Mouse (Mus musculus) layer of hippocampus, adult 8-10 months (tissue): ENCODE measurements around the gene Gal3st3. TPM values are rescaled to one million over a fixed set of nuclear protein-coding genes. Genes with fewer than 3 reads are reported as not detected.

Experiments
- DNase-seq, 2 experiments: peaks; one replicate each; pipeline ENCODE4 v3.0.0; 2022; ENCODE audit warnings: low spot score in 2 of 2
- total RNA-seq, 4 experiments: library from RNA; stranded (reverse); gene quantifications; 2 replicates each; pipeline ENCODE4 v1.2.4; 2022

Gene Gal3st3
- 10 to 100 TPM; 83.2 to 92.3 (median 86.9) TPM for total RNA-seq

DNA sequence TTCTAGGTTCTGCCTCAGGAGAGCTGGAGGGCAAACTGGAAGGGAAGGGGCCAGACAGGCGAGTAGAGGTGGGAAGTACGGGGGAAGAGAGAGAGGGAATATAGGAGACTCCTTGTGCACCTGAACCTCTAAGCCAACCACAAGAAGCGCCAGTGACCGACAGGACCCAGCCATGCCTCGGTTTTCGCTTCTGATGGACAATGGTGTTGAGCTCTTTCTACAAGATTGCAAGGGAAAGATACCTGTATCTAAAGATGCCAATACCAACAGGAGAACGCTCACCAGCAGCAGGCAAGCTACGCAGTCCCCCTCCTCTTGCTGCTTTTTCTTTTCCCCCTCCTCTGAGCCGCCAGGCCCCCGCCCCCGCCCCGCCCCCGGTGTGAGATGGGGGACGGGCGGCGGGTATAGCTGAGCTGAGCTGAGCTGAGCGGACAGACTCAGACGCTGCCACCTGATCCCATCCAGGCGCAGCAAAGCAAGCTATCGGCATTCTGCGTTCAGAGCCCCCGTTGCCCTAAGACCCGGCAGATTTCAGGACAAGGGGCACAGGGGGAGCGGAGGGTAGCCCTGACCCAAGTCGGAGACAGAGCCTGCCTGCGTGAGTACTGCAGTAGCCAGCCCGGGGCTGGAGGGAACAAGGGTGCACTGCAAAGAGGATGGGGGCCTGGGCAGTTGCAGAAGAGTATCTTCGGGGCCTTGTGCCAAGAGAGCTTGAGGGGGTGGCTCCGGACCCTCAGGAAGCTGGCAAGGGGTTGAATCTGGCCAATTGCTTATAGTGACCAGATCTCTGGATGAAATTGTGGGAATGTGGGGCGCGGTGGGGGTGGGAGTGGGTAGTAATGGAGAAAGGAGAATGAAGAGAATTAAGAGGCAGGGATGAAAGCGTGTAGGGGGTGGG lies at the start of gene Gal3st3:
Gene Gal3st3 (plus strand): TSS at position 429 of the 898 bp plus-strand sequence.
- peak in 1 of 2 experiments; percentile 52 for DNase-seq

- DNase-seq = no peak
Observed at GRCm38 (mm10) chr19:5257140-5257539, 41.0 kb upstream of the Gal3st3 start.

DNA sequence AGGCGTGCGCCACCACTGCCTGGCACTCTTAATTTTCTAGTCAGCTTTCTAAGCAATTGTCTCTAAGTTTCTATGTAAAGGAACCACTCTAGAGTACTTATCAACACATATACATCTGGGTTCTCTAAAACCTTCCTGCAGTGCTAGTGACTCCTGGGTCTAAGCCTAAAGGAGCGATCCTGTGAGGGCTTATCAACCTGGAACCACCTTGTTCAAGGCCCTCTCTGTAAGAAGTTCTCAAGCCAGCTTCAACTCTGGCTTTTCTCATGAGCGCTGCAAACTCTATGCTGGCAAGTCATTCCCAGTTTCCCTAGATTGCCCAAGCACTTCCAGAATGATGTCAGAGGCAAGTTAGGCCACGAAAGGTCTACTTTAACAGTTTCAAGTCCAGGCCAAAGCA lies 31.1 kb upstream of the Gal3st3 start:
- no peak for DNase-seq

GRCm38 (mm10) chr19:5268017-5268416 lies 30.1 kb upstream of the Gal3st3 start:
- DNase-seq = no peak

DNA sequence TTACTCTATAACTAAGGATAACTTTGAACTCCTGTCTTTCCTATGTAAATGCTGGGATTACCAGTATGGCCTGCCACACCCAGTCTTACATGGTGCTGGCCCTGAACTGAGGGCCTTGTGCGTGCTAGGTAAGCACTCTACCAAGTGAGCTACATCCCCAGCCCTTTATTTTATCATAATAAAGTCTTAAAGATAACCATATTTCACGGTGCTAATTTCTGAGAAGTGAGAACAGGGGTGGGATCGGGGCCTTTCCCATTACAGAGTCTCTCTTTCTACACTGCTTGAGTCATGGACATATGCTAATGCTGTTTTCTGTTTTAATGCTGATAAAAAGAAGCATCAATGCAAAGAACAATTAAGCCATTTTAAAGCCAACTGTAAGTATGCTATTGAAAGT lies 29.3 kb upstream of the Gal3st3 start:
- no peak for DNase-seq

DNA sequence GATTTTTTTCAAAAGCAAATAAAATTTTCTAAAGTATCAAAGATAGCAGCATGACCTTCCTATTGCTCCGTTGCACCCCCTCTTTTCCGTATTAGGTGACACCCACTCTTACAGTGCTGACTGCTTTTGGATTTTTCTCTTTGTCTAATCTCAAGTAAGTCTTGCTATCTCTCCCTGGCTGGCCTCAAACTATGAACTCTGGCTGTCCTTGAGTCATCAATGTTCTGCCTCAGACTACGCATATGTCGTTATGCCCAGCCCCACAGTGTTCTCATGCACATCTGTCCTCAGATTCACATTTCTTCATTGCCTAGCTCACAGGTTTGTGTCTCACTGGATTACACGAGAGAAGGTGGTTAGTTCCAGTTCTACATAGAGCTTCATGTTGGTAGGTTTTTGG lies 28.7 kb upstream of the Gal3st3 start:
- DNase-seq = no peak

DNA sequence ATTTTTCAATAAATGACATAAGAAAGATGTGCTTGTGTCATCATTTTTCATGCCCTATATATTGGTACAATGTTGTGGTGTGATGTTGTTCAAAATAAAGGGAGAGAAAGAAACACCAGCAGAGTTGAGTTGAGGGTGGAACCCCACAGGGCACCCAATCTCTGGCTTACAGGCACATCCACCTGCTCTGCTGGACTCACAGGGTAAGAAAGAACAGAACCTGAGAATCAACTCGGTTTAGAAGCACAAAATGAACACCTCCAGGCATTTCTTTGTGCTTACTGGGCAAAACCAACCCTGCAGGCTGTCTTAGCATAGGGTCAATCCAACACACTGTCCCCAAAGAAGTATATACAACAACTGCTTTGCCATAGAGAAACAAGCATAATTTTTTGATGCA lies 26.7 kb upstream of the Gal3st3 start:
- no peak for DNase-seq

DNA sequence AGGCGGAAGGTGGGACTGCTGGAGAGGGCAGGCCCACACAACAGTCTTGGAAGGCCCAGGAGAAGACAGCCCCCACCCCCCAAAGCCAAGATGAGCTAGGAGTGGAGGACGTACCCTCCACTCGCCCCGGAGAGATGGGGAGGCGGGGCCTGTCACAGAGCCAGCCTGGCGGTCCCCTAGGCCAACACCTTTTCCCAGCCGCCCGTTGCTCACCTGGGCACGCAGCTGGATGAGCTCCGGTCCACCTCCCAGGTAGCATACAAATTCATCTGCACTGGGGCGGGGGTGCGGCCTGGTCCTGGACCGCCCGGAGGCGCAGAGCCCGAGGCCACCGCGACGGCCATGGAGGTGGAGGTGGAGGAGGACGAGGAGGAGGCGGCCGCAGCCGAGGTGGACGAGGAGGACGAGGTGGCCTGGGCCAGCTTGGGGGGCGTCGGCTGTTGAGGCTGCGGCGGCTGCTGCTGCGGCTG lies 25.8 kb upstream of the Gal3st3 start:
- DNase-seq = no peak

DNA sequence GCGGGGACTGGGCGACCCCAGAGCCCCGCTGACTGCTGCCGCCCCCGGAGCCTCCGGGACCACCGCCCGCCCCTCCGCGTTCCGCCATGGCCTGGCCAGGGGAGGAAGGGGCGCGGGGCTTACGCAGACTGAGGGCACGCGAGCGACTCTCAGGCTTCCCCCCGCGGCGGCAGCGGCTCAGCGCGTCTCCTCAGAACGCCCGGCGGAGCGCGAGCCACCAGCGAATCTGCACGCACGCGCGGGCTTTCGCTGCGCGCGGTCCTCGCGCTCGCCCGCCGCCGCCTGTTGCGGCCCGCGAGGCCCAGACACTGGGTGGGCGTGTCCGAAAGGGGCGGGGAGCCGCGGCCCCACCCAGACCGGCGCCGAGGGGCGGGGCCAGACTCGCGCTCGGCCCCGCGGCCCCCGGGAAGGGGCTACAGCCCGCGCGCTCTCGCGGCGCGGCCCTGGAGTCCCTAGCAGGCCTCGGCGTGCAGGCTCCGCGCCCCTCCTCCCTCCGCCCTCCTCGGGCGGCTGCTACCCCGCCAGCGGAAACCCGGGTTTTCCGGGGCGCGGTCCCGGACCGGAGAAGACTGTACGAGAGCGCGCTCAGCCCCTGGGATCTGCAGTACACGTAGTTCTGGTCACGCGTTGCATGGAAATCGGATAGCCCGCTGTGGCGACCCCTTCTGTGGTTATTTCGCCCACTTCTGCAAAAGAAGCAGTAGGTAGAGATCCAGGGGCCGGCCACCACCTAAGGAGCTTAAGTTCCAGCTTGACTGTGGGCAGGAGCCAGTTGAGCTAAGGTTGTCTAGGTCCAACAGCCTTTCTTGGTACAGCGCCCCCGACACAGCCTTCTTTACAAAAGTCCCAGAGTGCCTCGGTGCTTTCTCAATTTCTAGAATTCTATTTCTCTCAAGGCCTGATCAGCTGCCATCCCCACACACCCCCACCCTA lies 25.1 kb upstream of the Gal3st3 start, which contains the start of gene Pacs1:
Gene Pacs1 (minus strand): TSS at position 319 of the 933 bp plus-strand sequence.
- DNase-seq = peak; percentile 58 to 84

DNA sequence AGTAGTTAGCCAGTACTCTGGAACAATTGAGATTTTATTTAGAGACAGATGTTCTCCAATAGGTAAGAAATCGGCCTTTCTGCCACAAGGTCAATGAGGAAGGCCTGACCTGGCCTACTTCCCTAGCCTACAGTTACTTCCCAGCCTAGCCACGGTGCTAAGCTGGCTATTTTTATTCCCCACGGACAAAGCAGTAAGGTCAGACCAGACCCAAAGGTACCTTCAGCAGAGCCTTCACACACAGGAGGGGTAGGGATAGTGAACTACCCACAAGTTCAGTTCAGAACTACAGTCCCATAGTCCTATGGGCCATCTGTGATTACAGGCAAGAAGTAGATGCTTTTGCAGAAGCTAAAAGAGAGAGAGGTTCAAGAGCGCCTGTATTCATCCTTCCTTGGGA lies 24.2 kb upstream of the Gal3st3 start:
- no peak for DNase-seq

DNA sequence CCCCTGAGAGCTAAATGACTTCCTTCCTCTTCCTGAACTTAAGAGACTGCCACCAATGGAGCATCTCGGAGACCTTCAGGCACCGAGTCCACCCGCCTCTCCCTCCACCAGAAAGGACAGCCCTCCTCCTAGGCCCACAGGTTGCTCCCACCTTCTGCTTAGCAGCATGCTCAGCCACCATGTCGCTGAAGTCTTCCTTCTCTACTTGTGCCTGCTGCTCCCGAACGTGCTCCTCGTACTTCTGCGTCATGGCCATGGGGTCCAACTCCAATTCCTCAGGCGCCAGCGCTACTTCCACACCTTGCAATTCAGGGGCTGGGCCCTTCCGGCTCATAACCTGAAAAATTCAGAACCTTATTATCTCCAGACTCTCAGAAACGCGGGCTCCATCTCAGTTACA lies 23.5 kb upstream of the Gal3st3 start:
- DNase-seq = no peak

GRCm38 (mm10) chr19:5275736-5276135 lies 22.4 kb upstream of the Gal3st3 start:
- no peak for DNase-seq

DNA sequence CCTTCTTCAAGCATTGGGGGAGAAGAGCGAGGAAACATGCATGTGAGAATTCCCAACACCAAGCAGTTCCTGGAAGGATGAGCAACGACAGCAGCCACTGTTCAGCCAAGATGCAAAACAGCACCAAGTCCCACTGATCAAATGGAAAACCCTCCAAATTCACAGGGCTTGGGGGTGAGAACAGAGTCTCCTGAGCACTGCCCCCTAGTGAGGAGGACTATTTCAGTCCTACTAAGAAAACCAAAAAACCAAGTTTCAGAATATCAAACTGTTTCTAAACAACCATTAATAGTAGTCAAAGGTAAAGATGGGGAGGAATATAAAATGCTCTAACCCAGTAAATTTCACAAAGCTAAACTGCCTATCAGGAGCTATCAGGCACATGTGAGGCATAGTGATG lies 21.6 kb upstream of the Gal3st3 start:
- no peak for DNase-seq

DNA sequence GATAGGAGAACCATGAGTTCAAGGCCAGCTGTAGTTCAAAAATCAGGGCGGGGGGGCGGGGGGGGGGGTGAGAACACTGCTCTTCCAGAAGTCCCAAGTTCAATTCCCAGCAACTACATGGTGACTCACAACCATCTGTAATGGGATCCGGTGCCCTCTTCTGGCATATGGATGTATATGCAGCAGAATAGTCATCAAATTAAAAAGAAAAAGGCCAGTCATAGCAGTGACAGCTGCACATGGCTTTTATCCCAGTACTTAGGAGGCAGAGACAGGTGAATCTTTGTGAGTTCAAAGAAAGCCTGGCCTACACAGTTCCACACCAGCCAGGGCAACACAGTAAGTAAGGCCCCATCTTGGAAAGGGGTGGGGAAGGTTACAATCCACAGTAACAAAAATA lies 21.0 kb upstream of the Gal3st3 start:
- no peak for DNase-seq

- DNase-seq = no peak
Observed at GRCm38 (mm10) chr19:5278381-5278780, 19.8 kb upstream of the Gal3st3 start.

GRCm38 (mm10) chr19:5294972-5295735 lies 3.0 kb upstream of the Gal3st3 start, which contains the start of gene Sf3b2:
Gene Sf3b2 (minus strand): TSS chr19:5295455.
- peak; percentile 99 for DNase-seq

GRCm38 (mm10) chr19:5295736-5296075 lies 2.4 kb upstream of the Gal3st3 start:
- no peak for DNase-seq

GRCm38 (mm10) chr19:5296630-5297029 lies 1.5 kb upstream of the Gal3st3 start:
- peak; percentile 75 to 81 for DNase-seq

- DNase-seq = no peak
Observed at GRCm38 (mm10) chr19:5300588-5300987, 2.5 kb downstream of the Gal3st3 start.

DNA sequence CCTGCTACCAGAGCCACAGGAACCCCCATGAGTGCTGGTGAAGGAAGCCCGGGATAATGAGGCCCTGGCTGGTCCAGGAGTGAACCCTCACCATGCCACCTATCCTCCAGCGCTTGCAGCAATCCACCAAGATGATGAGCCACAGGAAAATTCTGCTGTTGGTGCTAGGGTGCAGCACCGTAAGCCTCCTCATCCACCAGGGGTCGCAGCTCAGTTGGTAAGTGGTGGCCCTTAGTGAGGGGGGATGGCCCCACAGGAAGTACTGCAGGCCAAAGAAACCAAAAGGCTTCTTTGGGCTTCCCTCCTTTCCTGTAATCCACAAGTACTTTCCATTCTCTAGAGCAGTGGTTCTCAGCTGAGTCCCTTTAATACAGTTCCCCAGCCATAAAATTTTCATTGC lies 4.3 kb downstream of the Gal3st3 start:
- DNase-seq = no peak

DNA sequence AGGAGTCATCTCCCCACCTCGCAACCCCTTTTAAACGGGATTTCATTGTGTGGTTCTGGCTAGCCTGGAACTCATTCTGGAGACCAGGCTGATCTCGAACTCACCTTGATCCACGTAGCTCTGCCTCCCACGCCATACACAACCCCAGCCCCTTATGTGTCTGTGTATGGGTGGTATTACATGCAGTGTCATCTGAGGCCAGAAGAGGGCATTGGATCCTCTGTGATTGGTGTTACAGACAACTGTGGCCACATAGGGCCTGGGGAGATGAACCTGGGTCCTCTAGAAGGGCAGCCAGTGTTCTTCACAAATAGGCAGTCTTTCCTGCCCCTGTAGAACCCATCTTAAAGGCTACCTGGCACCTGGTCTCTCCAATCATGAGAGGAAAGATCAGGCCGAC lies 8.1 kb downstream of the Gal3st3 start:
- DNase-seq = no peak
